36 mouse cellular contexts compared by ENCODE assay signal in genomic region chr2:101668751-101669150, GRCm38 (mm10). TPM values are rescaled to one million over a fixed set of nuclear protein-coding genes. Genes with fewer than 3 reads are reported as not detected.
"Had no signal": no experiment of that assay in that cellular context is flagged by ENCODE, and none has a peak within 500 bp of the region (broad histone marks: within the 10 kb centered on the region; RNA-seq: fewer than 3 reads in every experiment).

No protein-coding gene starts in this region.

- H3K27ac ChIP-seq: embryonic facial prominence, embryonic 12.5 days; embryonic facial prominence, embryonic 13.5 days; embryonic facial prominence, embryonic 15.5 days; forebrain, embryonic 10.5 days; forebrain, embryonic 12.5 days; forebrain, embryonic 13.5 days; forebrain, embryonic 15.5 days; gastrocnemius, adult 2 months; heart, adult 2 months; heart, embryonic 10.5 days had no signal

- H3K36me3 ChIP-seq: embryonic facial prominence, embryonic 12.5 days; embryonic facial prominence, embryonic 13.5 days; embryonic facial prominence, embryonic 15.5 days; forebrain, embryonic 10.5 days; forebrain, embryonic 12.5 days; forebrain, embryonic 15.5 days; heart, embryonic 10.5 days had no signal

- H3K27me3 ChIP-seq: embryonic facial prominence, embryonic 12.5 days; embryonic facial prominence, embryonic 15.5 days; forebrain, embryonic 12.5 days; forebrain, embryonic 13.5 days; forebrain, embryonic 15.5 days had no signal

- H3K4me2 ChIP-seq: embryonic facial prominence, embryonic 12.5 days; embryonic facial prominence, embryonic 13.5 days; embryonic facial prominence, embryonic 15.5 days; forebrain, embryonic 12.5 days; forebrain, embryonic 13.5 days; forebrain, embryonic 15.5 days; heart, embryonic 11.5 days had no signal

- DNase-seq: cerebellum, adult 8-10 months; cerebellum, adult 9-10 months; cerebellum, adult 9-11 months; cerebellum, postnatal 10 days; cerebellum, postnatal 14 days; cerebellum, postnatal 25 days; embryo, embryonic 11 days; forebrain, postnatal 0 days; gastrocnemius, adult 2 months; gastrocnemius, postnatal 10 days; gastrocnemius, postnatal 14 days; gastrocnemius, postnatal 25 days; gastrocnemius, postnatal 36 days; heart, adult 18-20 months; heart, adult 2 months had no signal

- H3K4me1 ChIP-seq: embryonic facial prominence, embryonic 13.5 days; heart, embryonic 10.5 days had no signal

- H3K9ac ChIP-seq: embryonic facial prominence, embryonic 12.5 days; embryonic facial prominence, embryonic 13.5 days; embryonic facial prominence, embryonic 15.5 days; forebrain, embryonic 12.5 days; forebrain, embryonic 13.5 days; forebrain, embryonic 15.5 days; forebrain, postnatal 0 days had no signal

- H3K9me3 ChIP-seq: embryonic facial prominence, embryonic 12.5 days; embryonic facial prominence, embryonic 13.5 days; embryonic facial prominence, embryonic 15.5 days; forebrain, embryonic 10.5 days; forebrain, embryonic 12.5 days; forebrain, embryonic 13.5 days; forebrain, embryonic 15.5 days; heart, embryonic 10.5 days had no signal

- H3K4me3 ChIP-seq: embryonic facial prominence, embryonic 12.5 days; embryonic facial prominence, embryonic 13.5 days; embryonic facial prominence, embryonic 15.5 days; erythroblast, embryonic 14.5 days; forebrain, embryonic 10.5 days; forebrain, embryonic 12.5 days; forebrain, embryonic 13.5 days; forebrain, embryonic 15.5 days; gastrocnemius, adult 2 months; heart, adult 2 months; heart, embryonic 10.5 days had no signal

- ATAC-seq: forebrain, embryonic 13.5 days; forebrain, embryonic 14.5 days; forebrain, embryonic 15.5 days; forebrain, embryonic 16.5 days; forebrain, postnatal 0 days had no signal

RNA-seq across cellular contexts. Expression of gene Rag1, which starts 19.4 kb away (rescaled TPM):
- total RNA-seq: gastrocnemius, adult 18-20 months; gastrocnemius, adult 2 months; gastrocnemius, adult 8-10 months; granulocyte monocyte progenitor cell, adult 5-6 weeks; heart, adult 18-20 months had no signal
- polyA plus RNA-seq: erythroblast, embryonic 14.5 days; forebrain, embryonic 10.5 days; heart, embryonic 10.5 days; heart, embryonic 11.5 days had no signal

RNA-seq across cellular contexts. Expression of gene Rag2, which starts 44.2 kb away (rescaled TPM):
- total RNA-seq: forebrain, postnatal 0 days; gastrocnemius, adult 18-20 months; gastrocnemius, adult 2 months; gastrocnemius, adult 8-10 months; gastrocnemius, postnatal 14 days; gastrocnemius, postnatal 25 days; gastrocnemius, postnatal 4 days; heart, adult 18-20 months; heart, adult 2 months; heart, adult 8-10 months had no signal
- polyA plus RNA-seq: cortical plate, adult 2 months; embryonic facial prominence, embryonic 13.5 days; erythroblast, embryonic 14.5 days; forebrain, embryonic 10.5 days; forebrain, embryonic 11.5 days; forebrain, embryonic 12.5 days; forebrain, embryonic 13.5 days; forebrain, embryonic 15.5 days; forebrain, embryonic 16.5 days; forebrain, postnatal 0 days; frontal cortex, adult 2 months; gonadal fat pad, adult 2 months; heart, adult 2 months; heart, embryonic 10.5 days; heart, embryonic 11.5 days had no signal
